Mouse (Mus musculus) mouse embryonic stem cell (cell line): ENCODE measurements around the gene Slc35b1.

Experiments used
- in situ Hi-C, 2 experiments: fragments of 300-500 bp; cut with MboI; formaldehyde crosslinking; loops; 1 replicate in 1 of 2; 3 replicates in 1 of 2; pipeline ENCODE4 v1.14.3; 2019 to 2020; ENCODE audit warnings: low sequenced_read_pairs in 2 of 2, low pct_unique_long_range_greater_than_20kb in 1 of 2, mixed read lengths in 1 of 2; ENCODE audit not compliant: unreplicated experiment in 1 of 2

Gene Slc35b1

DNA sequence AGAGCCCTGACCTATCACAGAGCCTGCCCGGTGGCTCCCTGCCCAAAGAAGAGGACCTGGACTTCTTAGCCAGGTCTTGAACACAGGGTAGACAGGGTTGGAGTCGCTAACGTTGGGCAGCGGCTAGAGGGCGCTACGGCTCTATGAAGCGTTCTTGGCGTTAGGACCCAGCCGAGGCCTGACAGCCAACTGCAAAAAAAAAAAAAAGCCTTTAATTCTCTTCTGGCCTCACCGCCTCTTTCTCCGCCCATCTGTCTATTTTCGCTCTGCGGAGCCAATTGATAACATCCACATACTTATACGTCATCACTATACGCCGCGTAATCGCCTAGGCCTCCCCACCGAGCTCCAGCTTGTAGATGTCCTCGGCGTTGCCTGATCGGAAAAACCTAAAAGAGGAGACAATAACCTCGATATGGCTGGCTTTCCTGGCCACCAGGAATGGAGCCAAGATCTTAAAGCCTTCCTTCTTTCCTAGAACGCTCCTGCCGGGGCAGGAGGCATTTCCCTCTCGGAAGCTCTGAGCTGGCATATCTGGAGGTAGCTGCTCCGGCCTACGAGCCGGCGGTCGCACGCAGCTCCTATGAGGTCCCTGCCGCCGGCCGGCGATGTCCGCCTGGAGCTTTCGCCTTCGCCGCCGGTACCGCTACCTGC lies at the start of gene Slc35b1:
TSS of gene Slc35b1 (plus strand) at position 374 of the 654 bp plus-strand sequence.
- in situ Hi-C loops, result no loop called here

GRCm38 (mm10) chr11:95336568-95337128 lies 47.8 kb upstream of the Slc35b1 start, which contains the start of gene Fam117a:
Gene Fam117a, plus strand, starts transcription at chr11:95337018.
- in situ Hi-C loops, result no loop called here

GRCm38 (mm10) chr11:95337129-95337813 lies 47.2 kb upstream of the Slc35b1 start:
- in situ Hi-C loops, result no loop called here

DNA sequence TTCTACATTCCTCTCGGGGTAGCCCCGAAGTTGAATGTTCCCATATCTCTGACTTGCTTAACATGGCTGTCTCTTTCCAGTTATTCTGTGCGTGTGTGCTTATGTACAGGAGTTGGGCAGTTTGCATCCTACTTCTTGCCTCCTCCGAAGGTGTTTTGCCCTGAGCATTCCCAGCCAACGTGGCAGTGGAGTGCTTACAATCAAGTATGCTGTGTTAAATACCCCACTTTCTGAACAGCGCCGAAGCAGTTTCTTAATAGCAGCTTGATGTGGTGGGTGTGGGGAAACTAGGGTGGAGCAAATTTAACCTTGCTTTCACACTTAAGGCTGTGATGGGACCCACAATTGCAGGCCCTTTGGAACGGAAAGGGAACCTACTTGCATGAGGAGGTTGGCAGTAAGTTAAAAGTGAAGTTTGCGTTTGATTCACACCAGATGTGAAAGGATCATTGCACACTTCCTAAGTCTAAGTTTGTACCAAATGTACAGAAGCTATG lies 46.6 kb upstream of the Slc35b1 start:
- in situ Hi-C loops, result no loop called here

GRCm38 (mm10) chr11:95339471-95340021 lies 44.9 kb upstream of the Slc35b1 start:
- in situ Hi-C loops, result no loop called here

DNA sequence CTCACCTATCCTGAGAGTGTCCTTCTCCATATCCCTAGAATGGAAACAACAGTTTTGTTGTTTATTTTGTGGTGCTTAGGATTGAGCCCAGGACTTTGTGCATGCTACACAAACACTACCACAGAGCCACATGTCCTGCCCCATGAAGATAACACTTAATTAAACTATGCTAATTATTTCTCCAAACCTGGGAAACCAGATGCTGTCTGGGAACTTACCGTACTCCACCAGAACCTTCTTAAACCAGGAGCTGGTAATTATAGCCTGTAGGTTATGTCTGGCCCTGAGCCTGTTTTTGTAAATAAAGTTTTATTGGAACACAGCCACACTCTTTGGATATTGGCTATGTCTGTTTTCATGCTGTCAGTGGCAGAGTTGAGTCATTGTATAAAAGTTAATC lies 44.2 kb upstream of the Slc35b1 start:
- in situ Hi-C loops, result no loop called here

- in situ Hi-C loops, result no loop called here
Measured at GRCm38 (mm10) chr11:95340664-95341063, 43.8 kb upstream of the Slc35b1 start.

GRCm38 (mm10) chr11:95343180-95343579 lies 41.3 kb upstream of the Slc35b1 start:
- in situ Hi-C loops, result no loop called here

GRCm38 (mm10) chr11:95344181-95344580 lies 40.3 kb upstream of the Slc35b1 start:
- in situ Hi-C loops, result no loop called here

DNA sequence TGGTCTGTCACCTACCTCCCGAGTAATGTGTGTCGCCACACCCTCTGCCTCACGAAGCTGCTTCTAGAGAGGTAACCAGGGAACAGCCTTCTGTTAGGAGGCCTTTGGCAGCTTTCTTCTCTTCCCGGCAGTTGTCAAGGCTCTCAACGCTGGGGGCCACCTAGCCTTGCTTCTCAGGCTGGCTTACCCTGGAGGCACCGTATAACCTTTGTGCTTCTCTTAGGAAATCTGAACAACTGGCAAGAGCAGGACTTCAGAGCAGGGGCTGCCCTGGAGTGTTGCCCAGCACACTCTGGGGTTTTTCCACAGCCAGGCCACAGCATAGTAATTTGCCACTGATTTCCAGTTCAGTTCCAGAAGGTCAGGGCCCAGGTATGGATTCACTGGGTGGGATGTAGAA lies 34.2 kb upstream of the Slc35b1 start:
- in situ Hi-C loops, result no loop called here

DNA sequence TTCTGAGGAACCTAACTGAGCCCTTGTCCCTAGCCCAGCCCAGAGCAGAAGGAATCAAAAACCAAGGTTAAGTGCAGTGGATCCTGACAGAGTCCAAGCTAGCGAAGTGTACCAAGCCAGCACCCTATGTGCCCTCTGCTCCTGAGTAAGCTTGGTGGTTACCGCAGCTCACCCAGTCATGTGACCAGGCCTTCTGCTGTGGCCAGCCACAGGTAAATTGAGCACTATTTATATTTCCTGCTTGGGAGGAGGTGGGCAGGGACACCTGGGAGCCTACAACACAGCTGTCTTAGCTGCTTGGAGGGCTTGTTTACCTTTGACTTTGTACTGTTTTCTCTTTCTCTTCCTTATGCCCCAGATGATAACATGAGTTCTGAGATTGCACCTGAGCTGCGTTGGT lies 33.5 kb upstream of the Slc35b1 start:
- in situ Hi-C loops, result no loop called here

GRCm38 (mm10) chr11:95352686-95353085 lies 31.8 kb upstream of the Slc35b1 start:
- in situ Hi-C loops, result no loop called here

- in situ Hi-C loops, result no loop called here
Measured at GRCm38 (mm10) chr11:95353226-95353625, 31.3 kb upstream of the Slc35b1 start.

- in situ Hi-C loops, result no loop called here
Measured at GRCm38 (mm10) chr11:95354228-95354944, 30.1 kb upstream of the Slc35b1 start.

DNA sequence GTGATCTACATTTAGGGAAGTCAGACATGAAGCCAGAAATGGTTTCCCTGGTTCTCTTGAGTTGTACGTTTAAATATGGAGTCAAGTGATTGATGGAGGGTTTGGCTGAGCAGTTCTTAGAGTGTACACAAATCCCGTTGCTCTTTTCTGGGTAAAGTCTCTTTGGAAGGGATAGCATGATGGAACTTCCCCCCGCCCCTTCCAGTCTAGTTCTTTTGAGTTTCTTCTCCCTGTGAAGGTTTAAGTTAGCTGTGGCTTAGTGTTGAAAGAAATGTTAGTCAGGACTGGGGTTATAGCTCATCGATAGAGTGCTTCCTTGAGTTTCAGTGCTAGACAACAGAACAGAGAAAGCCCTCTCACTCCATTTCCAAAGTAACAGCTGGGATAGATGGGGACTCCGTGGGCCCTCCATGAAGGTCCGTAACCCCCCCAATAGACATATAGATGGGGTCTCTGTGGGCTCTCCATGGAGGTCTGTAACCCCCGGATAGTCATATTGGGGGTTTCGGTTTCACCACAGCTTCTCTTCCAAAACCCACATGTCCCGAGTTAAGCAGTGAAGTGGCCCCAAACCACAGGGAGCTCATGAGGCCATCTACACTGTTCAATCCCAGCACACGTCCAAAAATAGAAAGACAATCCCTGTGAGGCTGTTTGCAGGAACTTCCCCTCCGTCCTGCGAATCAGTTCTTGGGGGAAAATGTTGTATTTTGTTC lies 29.4 kb upstream of the Slc35b1 start:
- in situ Hi-C loops, result no loop called here

DNA sequence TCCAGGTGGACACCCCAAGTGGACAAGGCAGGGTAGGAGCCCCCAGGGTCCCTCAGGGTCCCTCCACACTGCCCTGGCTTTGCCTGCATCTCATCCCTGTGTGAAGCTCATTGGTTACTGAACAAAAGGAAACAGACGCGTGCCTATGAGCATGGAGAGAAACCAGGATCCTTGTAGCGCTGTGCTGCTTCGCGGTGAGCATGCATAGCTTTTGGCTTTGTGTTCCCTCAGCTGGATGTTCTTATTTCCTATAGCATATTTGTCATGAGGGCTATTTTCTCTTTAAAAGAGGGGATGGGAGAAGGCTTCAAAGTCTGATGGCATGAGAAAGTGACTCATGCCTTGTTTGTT lies 28.9 kb upstream of the Slc35b1 start:
- in situ Hi-C loops, result no loop called here

DNA sequence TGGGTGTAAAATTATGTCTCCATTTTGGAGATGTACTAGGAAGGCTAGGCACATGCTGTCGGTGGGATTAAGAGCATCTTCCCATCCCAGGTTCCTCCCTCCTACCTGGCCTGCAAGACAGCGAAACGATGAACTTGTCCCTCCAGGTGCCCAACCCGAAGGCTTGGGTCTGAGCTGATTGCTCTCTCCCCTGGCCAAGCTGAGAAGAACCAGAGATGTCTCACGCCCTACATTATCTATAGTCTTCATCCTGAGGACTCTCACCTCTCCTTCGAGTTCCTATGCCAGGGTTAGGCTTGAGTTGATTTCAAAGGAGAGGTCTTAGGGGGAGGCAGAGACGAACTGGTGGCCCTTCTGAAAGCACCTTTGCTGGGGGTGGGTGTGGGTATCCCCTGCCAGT lies 28.5 kb upstream of the Slc35b1 start:
- in situ Hi-C loops, result no loop called here

GRCm38 (mm10) chr11:95356469-95357273 lies 27.8 kb upstream of the Slc35b1 start:
- in situ Hi-C loops, result no loop called here
